Mouse (Mus musculus) megakaryocyte progenitor cell, adult 5-6 weeks (primary cell): ENCODE data around the gene Gm17174. TPM values are rescaled to one million over a fixed set of nuclear protein-coding genes. Genes with fewer than 3 reads are reported as not detected.
"Not testable (repeated sequence)": the region's sequence is repeated elsewhere in the genome, so short reads cannot be mapped to it uniquely, and the experiment has no call there.

Source experiments
- ATAC-seq: replicated peaks from 2 replicates; pipeline ENCODE4 v1.8.0; 2016; ENCODE audit warnings: mild to moderate bottlenecking, moderate TSS enrichment, inconsistent platforms; ENCODE audit not compliant: poor library complexity
- total RNA-seq, 2 experiments: library from RNA; stranded (forward) in 1 of 2; stranded (reverse) in 1 of 2; fragments of 157-497, 149-512 nt in 1 of 2; fragments of 200-1000 nt in 1 of 2; gene quantifications; 2 replicates each; pipeline versions ENCODE4 v1.2.3 to v1.2.4; 2015 to 2017

The Gm17174 gene
- total RNA-seq (2015) = not detected in 2 replicates
- not detected in 2 replicates for total RNA-seq (2017)

DNA sequence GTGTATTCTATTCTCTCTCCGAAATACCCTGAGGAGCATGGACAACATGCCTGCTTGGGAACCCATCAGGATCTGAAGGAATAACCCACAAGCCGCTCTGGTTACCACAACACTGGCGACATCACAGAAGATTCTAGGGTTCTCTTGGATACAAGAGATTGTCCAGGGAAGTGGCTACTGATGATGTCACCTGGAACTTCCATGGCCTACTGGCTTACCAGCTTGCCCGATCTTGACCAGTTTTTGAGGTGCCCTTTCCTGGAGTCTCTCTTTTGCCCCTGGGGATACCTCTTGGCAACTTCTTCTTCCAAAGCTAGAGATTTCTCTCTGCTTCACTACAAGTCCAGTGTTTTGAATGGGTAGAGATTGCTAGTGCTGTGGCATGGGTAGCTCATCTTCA is at the start of gene Gm17174:
Gm17174 (minus strand) TSS at position 101 of the 400 bp plus-strand sequence.
- not testable (repeated sequence) for ATAC-seq

DNA sequence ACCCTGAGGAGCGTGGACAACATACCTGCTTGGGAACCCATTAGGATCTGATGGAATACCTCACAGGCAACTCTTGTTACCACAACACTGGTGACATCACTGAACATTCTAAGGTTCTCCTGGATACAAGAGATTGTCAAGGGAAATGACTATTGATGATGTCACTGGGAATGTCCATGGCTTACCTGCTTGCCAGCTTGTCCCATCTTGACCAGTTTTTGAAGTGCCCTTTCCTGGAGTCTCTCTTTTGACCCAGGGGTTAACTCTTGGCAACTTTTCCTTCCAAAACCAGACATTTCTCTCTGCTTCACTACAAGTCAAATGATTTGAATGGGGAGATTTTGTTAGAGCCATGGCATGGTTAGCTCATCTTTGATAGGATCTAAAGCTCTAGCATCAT is 43.6 kb upstream of the Gm17174 start, which contains the start of gene Gm4181:
Gm4181 (minus strand) TSS at position 101 of the 400 bp plus-strand sequence.
- not testable (repeated sequence) for ATAC-seq

DNA sequence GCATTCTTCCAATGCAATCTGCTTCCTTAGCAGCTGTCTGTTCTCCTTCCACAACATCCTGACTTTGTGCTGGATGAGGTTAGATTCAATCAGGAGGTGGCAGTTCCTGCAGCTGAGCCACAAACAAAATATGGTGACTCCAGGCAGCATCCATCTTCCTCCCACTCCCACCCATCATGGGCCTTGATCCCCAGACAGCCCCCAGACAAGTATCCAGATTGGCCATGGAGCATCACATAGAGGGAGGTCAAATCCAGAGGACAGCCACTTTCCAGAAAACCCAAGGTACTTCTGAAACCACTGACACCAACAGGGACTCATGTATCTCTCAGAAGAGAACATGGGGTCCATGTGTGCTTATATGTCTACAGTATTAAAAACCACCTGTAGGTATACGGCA is 40.5 kb upstream of the Gm17174 start:
- not testable (repeated sequence) for ATAC-seq

GRCm38 (mm10) chr14:51611210-51611609 is 19.3 kb upstream of the Gm17174 start, which contains the start of gene Gm17078:
Gene Gm17078, minus strand, starts transcription at chr14:51611310.
- ATAC-seq = no peak

DNA sequence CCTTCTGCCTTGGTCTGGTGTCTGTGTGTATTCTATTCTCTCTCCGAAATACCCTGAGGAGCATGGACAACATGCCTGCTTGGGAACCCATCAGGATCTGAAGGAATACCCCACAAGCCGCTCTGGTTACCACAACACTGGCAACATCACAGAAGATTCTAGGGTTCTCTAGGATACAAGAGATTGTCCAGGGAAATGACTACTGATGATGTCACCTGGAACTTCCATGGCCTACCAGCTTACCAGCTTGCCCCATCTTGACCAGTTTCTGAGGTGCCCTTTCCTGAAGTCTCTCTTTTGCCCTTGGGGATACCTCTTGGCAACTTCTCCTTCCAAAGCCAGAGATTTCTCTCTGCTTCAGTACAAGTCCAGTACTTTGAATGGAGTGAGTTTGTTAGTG is 18.0 kb downstream of the Gm17174 start, which contains the start of gene Gm17175:
Gm17175 (minus strand) TSS at position 101 of the 400 bp plus-strand sequence.
- ATAC-seq = not testable (repeated sequence)

DNA sequence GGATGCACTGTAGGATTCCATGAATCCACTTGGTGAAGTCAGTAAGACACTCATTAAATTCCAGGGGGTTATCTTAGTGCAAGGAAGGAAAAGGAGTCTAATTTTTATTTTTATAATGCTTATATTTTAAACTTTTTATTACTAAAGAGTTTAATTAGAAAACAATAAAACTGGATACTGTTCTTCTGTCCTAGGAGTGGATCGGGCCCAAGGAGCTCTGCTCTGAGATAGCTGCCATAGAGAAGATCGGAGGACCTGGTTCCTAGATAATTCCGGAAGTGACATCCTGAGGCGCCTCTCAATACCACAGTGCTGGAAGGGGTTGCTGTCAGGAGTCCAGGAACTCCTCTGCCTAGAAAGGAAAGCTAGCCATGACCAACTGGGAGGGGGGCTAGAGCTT is 39.4 kb downstream of the Gm17174 start, which contains the start of gene Gm5622:
Gm5622 (plus strand) TSS at position 301 of the 400 bp plus-strand sequence.
- ATAC-seq = no peak

Other genes with a start within 250 kb of the Gm17174 start
- gene Gm7247, start 230.4 kb downstream of the Gm17174 start, total RNA-seq (2015) = not detected in 2 replicates
- not detected in 2 replicates for gene Gm7247, start 230.4 kb downstream of the Gm17174 start, total RNA-seq (2017)
- gene Vmn2r88, start 181.3 kb downstream of the Gm17174 start, total RNA-seq (2015) = not detected in 2 replicates
- not detected in 2 replicates for gene Vmn2r88, start 181.3 kb downstream of the Gm17174 start, total RNA-seq (2017)
- gene Vmn2r89, start 140.3 kb downstream of the Gm17174 start, total RNA-seq (2015) = not detected in 2 replicates
- not detected in 2 replicates for gene Vmn2r89, start 140.3 kb downstream of the Gm17174 start, total RNA-seq (2017)
- not detected in 2 replicates for gene Gm5622, start 39.3 kb downstream of the Gm17174 start, total RNA-seq (2015)
- gene Gm5622, start 39.3 kb downstream of the Gm17174 start, total RNA-seq (2017) = not detected in 2 replicates
- not detected in 2 replicates for gene Gm17175, start 18.1 kb downstream of the Gm17174 start, total RNA-seq (2015)
- not detected in 2 replicates for gene Gm17175, start 18.1 kb downstream of the Gm17174 start, total RNA-seq (2017)
- gene Gm17078, start 19.2 kb upstream of the Gm17174 start, total RNA-seq (2015) = not detected in 2 replicates
- not detected in 2 replicates for gene Gm17078, start 19.2 kb upstream of the Gm17174 start, total RNA-seq (2017)
- gene Gm4181, start 43.5 kb upstream of the Gm17174 start, total RNA-seq (2015) = not detected in 2 replicates
- not detected in 2 replicates for gene Gm4181, start 43.5 kb upstream of the Gm17174 start, total RNA-seq (2017)
- not detected in 2 replicates for gene Gm17079, start 103.3 kb upstream of the Gm17174 start, total RNA-seq (2015)
- gene Gm17079, start 103.3 kb upstream of the Gm17174 start, total RNA-seq (2017) = not detected in 2 replicates
- not detected in 2 replicates for gene Gm5800, start 125.0 kb upstream of the Gm17174 start, total RNA-seq (2015)
- not detected in 2 replicates for gene Gm5800, start 125.0 kb upstream of the Gm17174 start, total RNA-seq (2017)
- not detected in 2 replicates for gene Ang4, start 181.5 kb upstream of the Gm17174 start, total RNA-seq (2015)
- not detected in 2 replicates for gene Ang4, start 181.5 kb upstream of the Gm17174 start, total RNA-seq (2017)
- gene AY358078, start 207.9 kb upstream of the Gm17174 start, total RNA-seq (2015) = not detected in 2 replicates
- not detected in 2 replicates for gene AY358078, start 207.9 kb upstream of the Gm17174 start, total RNA-seq (2017)